Mouse (Mus musculus): ENCODE results near the gene Unc119b. TPM values are rescaled to one million over a fixed set of nuclear protein-coding genes. Genes with fewer than 3 reads are reported as not detected.
"Not testable (repeated sequence)": the region's sequence is repeated elsewhere in the genome, so short reads cannot be mapped to it uniquely, and the experiment has no call there.

Gene Unc119b
- polyA plus RNA-seq, 1 experiment from 2014 or later = 35.3 TPM

- no peak overlapping the region for H3K4me2 ChIP-seq (ENCODE audit: low read length)
- peaks cover 20% of the 10 kb centered on the region for H3K36me3 ChIP-seq (ENCODE audit: control insufficient read depth, insufficient read depth)
- H3K27ac ChIP-seq (ENCODE audit: low read length) = no peak overlapping the region
- H3K4me1 ChIP-seq (replicated peaks; ENCODE audit: control insufficient read depth, insufficient read depth, low read length) = no peaks in the 10 kb centered on the region
- H3K9me3 ChIP-seq (ENCODE audit: control insufficient read depth, low read length) = no peaks in the 10 kb centered on the region
- H3K4me3 ChIP-seq (replicated peaks; ENCODE audit: low read length) = no peak overlapping the region
- ATAC-seq = no peak
- H3K9ac ChIP-seq (replicated peaks; ENCODE audit: low read depth, low read length) = no peak overlapping the region
- 95% methylated on average over 6 of the region's 6 CpGs for WGBS
- no peaks in the 10 kb centered on the region for H3K27me3 ChIP-seq (replicated peaks; ENCODE audit: control insufficient read depth, insufficient read depth, low read length)
These were observed 51.3 kb downstream of the Unc119b start for GRCm38 (mm10) chr5:115083492-115083891.

- WGBS = 88% methylated on average over 5 of the region's 5 CpGs
- ATAC-seq = no peak
- no peaks in the 10 kb centered on the region for H3K27me3 ChIP-seq (replicated peaks; ENCODE audit: control insufficient read depth, insufficient read depth, low read length)
These were observed 53.1 kb downstream of the Unc119b start for GRCm38 (mm10) chr5:115081636-115082035.

DNA sequence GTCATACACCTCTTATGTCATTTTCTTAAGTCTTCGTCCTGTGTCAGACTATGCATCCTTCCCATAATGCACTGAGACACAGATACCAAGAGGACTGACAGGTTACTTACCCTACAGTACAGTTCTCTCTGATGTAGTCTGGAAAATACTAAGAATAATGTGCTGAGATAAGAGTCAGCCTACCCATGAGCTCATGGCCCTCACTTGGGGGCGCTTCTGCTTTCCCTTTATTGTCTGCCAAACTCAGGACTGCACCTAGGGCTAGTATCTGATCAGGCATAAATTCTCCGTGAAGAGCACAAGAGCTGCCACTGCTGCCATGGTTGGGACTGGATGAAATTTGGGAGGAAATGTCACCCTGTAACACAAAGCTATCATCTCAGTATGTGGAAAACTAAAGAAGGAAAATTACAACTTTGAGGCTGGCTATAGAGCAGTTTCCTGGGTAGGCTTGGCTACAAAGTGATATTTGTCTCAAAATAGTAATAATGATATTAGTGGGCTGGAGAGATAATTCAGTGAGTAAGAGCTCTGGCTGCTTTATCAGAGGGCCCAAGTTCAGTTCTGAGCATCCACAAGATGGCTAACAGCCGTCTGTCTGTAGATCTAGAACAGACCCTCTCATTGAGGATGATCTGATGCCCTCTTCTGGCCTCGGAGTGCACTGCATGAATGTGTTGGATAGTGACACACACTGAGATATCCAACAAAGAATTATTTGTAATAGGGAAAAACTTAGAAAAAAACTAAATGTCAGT lies 58.5 kb downstream of the Unc119b start:
- H3K27me3 ChIP-seq (replicated peaks; ENCODE audit: control insufficient read depth, insufficient read depth, low read length) = no peaks in the 10 kb centered on the region
- WGBS = 58% methylated on average over 5 of the region's 5 CpGs
- H3K9ac ChIP-seq (replicated peaks; ENCODE audit: low read depth, low read length) = no peak overlapping the region
- H3K9me3 ChIP-seq (ENCODE audit: control insufficient read depth, low read length) = no peaks in the 10 kb centered on the region
- H3K36me3 ChIP-seq (ENCODE audit: control insufficient read depth, insufficient read depth) = no peaks in the 10 kb centered on the region
- no peak overlapping the region for H3K4me2 ChIP-seq (ENCODE audit: low read length)
- no peak overlapping the region for H3K27ac ChIP-seq (ENCODE audit: low read length)
- no peak for ATAC-seq
- H3K4me1 ChIP-seq (replicated peaks; ENCODE audit: control insufficient read depth, insufficient read depth, low read length) = peaks cover 5% of the 10 kb centered on the region; the same call in 1 of the 2 replicates
- no peak overlapping the region for H3K4me3 ChIP-seq (replicated peaks; ENCODE audit: low read length)

More at GRCm38 (mm10) chr5:115081636-115082035, 53.1 kb downstream of the Unc119b start:
- Histone ChIP-seq H3K4me3 (replicated peaks; ENCODE audit: low read length) (no peak overlapping the region), H3K36me3 (ENCODE audit: control insufficient read depth, insufficient read depth) (peaks cover 11% of the 10 kb centered on the region), H3K9ac (replicated peaks; ENCODE audit: low read depth, low read length) (no peak overlapping the region), H3K4me2 (ENCODE audit: low read length) (no peak overlapping the region), H3K4me1 (replicated peaks; ENCODE audit: control insufficient read depth, insufficient read depth, low read length) (no peaks in the 10 kb centered on the region), H3K27ac (ENCODE audit: low read length) (no peak overlapping the region), H3K9me3 (ENCODE audit: control insufficient read depth, low read length) (no peaks in the 10 kb centered on the region)

DNA sequence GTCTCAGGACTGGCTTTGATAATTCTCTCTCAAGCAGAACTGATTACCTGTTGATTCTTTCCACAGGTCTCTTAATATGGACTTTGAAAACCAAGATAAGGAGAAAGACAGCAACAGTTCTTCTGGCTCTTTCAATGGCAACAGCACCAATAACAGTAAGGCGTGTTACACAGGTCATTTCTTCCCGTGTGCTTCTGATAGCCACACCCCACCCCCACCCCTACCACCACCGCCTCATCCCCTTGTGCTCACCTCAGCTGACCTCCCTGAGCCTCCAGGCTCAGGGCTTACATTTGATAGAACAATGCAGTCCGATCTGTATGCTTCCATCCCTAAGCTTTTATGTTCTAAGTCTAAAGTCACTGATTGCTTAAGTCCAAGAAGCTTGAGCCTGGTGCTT lies 60.0 kb downstream of the Unc119b start:
- Histone ChIP-seq H3K27ac (ENCODE audit: low read length) (no peak overlapping the region), H3K36me3 (ENCODE audit: control insufficient read depth, insufficient read depth) (no peaks in the 10 kb centered on the region), H3K4me3 (replicated peaks; ENCODE audit: low read length) (no peak overlapping the region), H3K4me1 (replicated peaks; ENCODE audit: control insufficient read depth, insufficient read depth, low read length) (peaks cover 5% of the 10 kb centered on the region; the same call in 1 of the 2 replicates), H3K9ac (replicated peaks; ENCODE audit: low read depth, low read length) (no peak overlapping the region), H3K9me3 (ENCODE audit: control insufficient read depth, low read length) (no peaks in the 10 kb centered on the region), H3K4me2 (ENCODE audit: low read length) (no peak overlapping the region), H3K27me3 (replicated peaks; ENCODE audit: control insufficient read depth, insufficient read depth, low read length) (no peaks in the 10 kb centered on the region)
- no peak for ATAC-seq
- 73% methylated on average over 4 of the region's 4 CpGs for WGBS

GRCm38 (mm10) chr5:115073306-115073705 lies 61.5 kb downstream of the Unc119b start:
- not testable (repeated sequence) for H3K4me2 ChIP-seq (ENCODE audit: low read length); ATAC-seq; H3K9me3 ChIP-seq (ENCODE audit: control insufficient read depth, low read length); H3K9ac ChIP-seq (replicated peaks; ENCODE audit: low read depth, low read length); H3K27ac ChIP-seq (ENCODE audit: low read length); H3K4me3 ChIP-seq (replicated peaks; ENCODE audit: low read length); H3K4me1 ChIP-seq (replicated peaks; ENCODE audit: control insufficient read depth, insufficient read depth, low read length); H3K27me3 ChIP-seq (replicated peaks; ENCODE audit: control insufficient read depth, insufficient read depth, low read length); H3K36me3 ChIP-seq (ENCODE audit: control insufficient read depth, insufficient read depth)
- WGBS = 96% methylated on average over 8 of the region's 8 CpGs

Other genes starting within 250 kb of the Unc119b start
- 2.8 and 3.5 TPM in 2 replicates for gene Oasl2, start 238.0 kb downstream of the Unc119b start, polyA plus RNA-seq (2015; fragmentation: Nextera tagmentation; extraction: Ambion mirVana)
- 0.39 and 0.41 TPM in 2 replicates for gene Oasl1, start 211.7 kb downstream of the Unc119b start, polyA plus RNA-seq (2015; fragmentation: Nextera tagmentation; extraction: Ambion mirVana)
- 84.1 and 106 TPM in 2 replicates for gene 2210016L21Rik, start 192.8 kb downstream of the Unc119b start, polyA plus RNA-seq (2015; fragmentation: Nextera tagmentation; extraction: Ambion mirVana)
- gene Hnf1a, start 163.9 kb downstream of the Unc119b start, polyA plus RNA-seq (2015; fragmentation: Nextera tagmentation; extraction: Ambion mirVana) = 0.06 TPM in 1 of 2 replicates, not detected in the other
- gene Sppl3, start 123.8 kb downstream of the Unc119b start, polyA plus RNA-seq (2015; fragmentation: Nextera tagmentation; extraction: Ambion mirVana) = 16.5 and 16.6 TPM in 2 replicates
- 34.9 and 38.1 TPM in 2 replicates for gene Gm10401, start 36.7 kb downstream of the Unc119b start, polyA plus RNA-seq (2015; fragmentation: Nextera tagmentation; extraction: Ambion mirVana)
- gene Acads, start 15.6 kb downstream of the Unc119b start, polyA plus RNA-seq (2015; fragmentation: Nextera tagmentation; extraction: Ambion mirVana) = 18.0 and 19.8 TPM in 2 replicates
- 19.3 and 21.1 TPM in 2 replicates for gene Mlec, start 23.2 kb upstream of the Unc119b start, polyA plus RNA-seq (2015; fragmentation: Nextera tagmentation; extraction: Ambion mirVana)
- gene Cabp1, start 59.4 kb upstream of the Unc119b start, polyA plus RNA-seq (2015; fragmentation: Nextera tagmentation; extraction: Ambion mirVana) = 8.3 and 9.2 TPM in 2 replicates
- gene Pop5, start 100.9 kb upstream of the Unc119b start, polyA plus RNA-seq (2015; fragmentation: Nextera tagmentation; extraction: Ambion mirVana) = 85.3 and 101 TPM in 2 replicates
- gene Rnf10, start 137.9 kb upstream of the Unc119b start, polyA plus RNA-seq (2015; fragmentation: Nextera tagmentation; extraction: Ambion mirVana) = 168 and 176 TPM in 2 replicates
- 62.9 and 64.3 TPM in 2 replicates for gene Coq5, start 144.7 kb upstream of the Unc119b start, polyA plus RNA-seq (2015; fragmentation: Nextera tagmentation; extraction: Ambion mirVana)
- gene Dynll1, start 166.0 kb upstream of the Unc119b start, polyA plus RNA-seq (2015; fragmentation: Nextera tagmentation; extraction: Ambion mirVana) = 1,337 and 1,455 TPM in 2 replicates
- gene Srsf9, start 192.2 kb upstream of the Unc119b start, polyA plus RNA-seq (2015; fragmentation: Nextera tagmentation; extraction: Ambion mirVana) = 165 and 183 TPM in 2 replicates
- gene Gatc, start 206.2 kb upstream of the Unc119b start, polyA plus RNA-seq (2015; fragmentation: Nextera tagmentation; extraction: Ambion mirVana) = 35.9 and 40.7 TPM in 2 replicates
- 59.9 and 62.3 TPM in 2 replicates for gene Triap1, start 206.2 kb upstream of the Unc119b start, polyA plus RNA-seq (2015; fragmentation: Nextera tagmentation; extraction: Ambion mirVana)
- 864 and 925 TPM in 2 replicates for gene Cox6a1, start 214.0 kb upstream of the Unc119b start, polyA plus RNA-seq (2015; fragmentation: Nextera tagmentation; extraction: Ambion mirVana)